Mouse (Mus musculus) cerebellum, adult 9-10 months (tissue): ENCODE results near the gene Tfcp2.
A peak's percentile ranks its signal among the peaks of the same experiment; 100 is the strongest.

Experiments used
- DNase-seq: peaks from one replicate; pipeline ENCODE4 v3.0.0; 2022

The Tfcp2 gene

DNA sequence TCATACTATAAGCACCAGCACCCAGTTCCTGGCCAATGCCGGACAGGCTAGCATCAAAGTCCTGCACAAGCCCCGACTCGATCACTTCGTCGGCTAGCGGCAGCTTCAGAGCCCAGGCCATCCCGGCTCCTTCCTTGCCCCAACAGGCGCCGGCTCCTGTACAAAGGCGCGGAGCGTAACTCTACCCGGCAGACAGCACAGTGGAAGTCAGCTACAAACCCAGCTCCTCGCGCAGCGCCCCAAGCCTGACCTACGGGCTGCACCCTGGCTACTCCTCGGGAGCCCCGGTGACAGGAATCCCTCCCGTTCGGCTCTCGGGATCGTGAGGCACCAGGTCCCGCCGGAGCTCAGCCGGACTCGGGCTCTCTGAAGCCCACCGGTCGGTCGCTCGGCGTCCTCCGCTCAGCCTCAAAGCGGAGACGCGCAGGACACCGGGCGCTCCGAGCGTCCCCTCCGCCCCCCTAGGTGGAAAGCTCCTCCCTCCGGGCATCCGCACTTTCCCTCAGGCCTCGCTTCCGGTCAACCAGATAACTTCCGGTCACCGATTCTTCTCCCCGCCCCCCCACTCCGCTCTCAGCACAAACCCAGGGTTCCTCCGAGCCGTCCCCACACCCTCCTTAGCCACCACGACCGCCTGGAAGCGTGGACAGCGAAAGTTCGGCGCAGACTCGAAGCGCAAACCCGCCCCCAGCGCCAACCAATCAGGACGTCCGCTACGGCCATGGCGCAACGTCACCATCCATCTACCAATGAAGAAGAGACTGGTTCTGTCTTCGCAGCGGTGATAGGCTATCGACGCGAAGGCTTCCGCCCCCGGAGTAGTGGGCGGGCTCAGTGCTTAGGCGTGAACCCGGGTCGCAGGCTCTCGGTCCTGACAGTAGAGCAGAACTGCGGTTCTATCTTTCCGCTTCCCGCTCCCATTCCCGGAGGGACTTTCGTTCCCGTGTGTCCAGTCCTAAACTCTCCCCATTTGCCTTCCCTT lies at the start of gene Tfcp2:
TSS of gene Tfcp2 (minus strand) at position 683 of the 982 bp plus-strand sequence.
- peak; percentile 99 for DNase-seq

DNA sequence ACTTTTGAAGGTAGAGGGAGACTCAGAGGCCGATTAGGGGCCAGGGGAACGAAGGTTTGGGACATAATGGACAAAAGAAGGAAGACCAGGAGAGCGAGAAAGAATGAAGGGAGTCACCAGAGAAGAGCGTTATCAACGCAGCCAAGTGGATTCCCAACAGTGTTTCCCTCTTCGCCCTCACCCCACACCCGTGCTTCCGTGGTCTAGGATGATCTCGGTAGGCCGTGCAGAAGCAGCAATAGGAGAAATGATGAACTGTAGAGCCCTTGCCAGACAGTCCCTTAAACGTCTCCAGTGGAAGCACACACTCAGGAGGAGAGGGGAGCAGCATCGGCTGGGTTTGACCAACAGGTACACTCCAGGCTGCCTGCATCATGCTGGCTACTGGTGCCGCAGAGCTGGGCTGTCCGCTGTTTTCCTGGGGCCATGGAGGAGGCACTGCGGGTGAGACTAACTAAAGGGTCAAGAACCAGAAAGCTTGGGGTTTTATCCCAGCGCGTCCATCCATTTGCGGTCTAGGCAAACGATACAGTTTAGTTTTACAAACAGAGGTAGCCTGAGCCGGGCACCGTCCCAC lies 49.0 kb upstream of the Tfcp2 start:
- DNase-seq = no peak

DNA sequence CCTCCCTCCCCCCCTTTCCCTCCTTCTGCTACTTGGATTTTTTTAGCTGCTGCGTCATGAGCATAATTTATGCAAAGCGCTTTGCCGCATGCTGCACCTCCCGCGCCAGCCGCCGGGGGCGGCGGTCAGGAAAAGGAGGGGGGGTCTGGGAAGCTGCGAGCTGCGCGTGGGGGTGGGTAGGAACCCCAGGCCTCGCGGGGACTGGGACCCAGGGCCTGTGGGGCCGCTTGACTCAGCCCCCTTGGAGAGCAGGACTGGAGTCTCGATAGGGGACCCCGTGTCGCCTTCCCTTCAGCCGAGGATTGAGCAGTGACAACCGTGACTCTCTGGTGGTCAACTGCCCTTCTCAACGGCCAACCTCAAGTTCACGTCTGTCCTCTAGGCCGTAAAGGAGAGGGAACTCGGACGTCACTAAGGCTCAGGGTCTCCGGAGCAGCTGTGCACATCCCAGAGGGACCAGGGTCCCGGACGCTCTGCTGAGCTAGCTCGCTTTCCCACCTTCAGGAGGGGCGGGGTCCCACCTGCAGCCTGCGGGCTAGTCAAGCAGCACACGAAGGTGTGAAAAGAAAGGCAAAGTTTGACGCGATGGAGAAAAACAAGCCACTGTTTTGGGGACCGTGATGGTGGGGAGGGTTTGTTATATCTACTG lies 48.4 kb upstream of the Tfcp2 start:
- DNase-seq = peak; percentile 78

DNA sequence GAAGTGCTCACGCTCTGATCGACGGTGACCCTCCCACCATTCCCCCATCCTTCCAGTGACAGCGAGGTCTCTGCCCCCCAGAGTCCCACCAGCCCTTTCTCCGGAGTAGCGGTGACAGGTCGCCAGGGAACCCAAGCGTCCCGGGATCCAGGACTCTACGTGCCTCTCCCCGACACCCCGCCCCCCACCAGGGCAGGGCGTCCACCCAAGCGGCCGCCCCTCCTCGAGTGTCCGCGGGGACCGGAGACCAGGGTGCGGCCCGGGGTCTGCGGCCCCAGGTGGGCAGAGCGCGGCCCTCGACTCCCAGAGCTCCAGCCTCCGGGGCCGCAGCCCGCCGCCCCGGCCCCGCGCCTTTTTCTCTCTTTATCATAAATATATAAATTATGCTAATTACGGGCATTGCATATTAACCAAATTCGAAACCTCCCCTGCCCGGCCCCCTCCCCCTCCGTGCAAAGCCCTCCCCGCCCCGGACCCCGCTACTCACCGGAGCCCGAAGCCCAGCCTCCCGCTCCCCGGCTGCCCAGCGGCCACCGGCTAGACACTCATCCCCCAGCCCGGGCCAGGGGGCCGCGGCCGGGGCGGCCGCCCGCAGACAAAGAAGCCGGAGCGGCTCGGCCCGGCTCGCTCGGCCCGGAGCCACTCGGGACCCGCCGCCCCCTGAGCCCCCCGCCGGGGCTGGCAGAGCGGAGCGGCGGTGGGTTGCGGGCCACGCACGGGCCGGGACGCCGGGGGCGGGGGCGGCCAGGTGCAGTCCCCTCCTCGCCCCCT lies 47.7 kb upstream of the Tfcp2 start, which contains the start of gene Pou6f1:
TSS of gene Pou6f1 (minus strand) at position 709 of the 771 bp plus-strand sequence.
- peak; percentile 64 for DNase-seq

DNA sequence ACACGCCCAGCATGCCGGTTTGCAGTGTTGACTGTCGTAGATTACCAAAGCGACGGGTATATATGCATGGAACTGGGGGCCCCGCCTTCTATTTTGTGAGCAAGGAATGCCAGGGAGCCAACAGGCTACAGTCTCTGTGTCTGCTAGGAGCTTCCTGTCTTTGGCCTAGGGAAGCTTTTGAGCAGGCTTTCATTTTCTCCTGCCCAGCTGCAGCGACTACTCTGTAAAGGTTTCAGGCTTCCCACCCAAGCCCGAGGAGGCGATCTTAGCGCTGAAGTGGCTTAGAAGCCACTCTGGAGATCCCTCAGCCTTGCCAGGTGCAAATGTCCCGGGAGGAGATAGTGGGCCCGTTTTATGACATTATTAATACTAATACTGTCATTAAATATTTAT lies 47.1 kb upstream of the Tfcp2 start:
- DNase-seq = peak; percentile 62

DNA sequence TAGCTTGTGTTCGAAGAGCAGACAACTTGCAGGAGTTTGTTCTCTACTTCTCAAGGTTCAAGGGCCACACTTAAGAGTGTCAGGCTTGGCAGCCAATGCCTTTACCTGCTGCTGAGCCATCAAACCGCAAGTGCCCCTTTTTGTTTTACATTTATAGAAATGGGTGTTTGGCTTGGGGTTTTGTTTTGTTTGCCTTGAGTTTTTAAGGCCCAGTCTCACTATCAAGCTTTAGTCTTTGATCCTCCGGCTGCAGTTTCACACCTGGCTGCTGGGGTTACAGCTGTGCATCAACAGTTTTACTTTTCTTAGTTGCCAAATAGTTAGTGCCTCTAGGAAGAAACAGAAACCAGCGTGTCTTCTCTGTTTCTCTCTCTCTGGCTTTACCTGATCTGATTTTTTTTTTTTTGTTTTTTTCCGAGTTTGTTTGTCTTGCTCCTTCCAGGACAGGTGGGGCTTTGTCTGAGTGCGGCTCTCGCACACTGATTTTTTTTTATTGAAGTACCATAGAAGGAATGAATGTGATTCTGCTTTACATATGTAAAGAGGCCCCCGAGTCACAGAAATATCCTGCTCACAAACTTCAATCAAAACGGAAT lies 46.6 kb upstream of the Tfcp2 start:
- DNase-seq = no peak

DNA sequence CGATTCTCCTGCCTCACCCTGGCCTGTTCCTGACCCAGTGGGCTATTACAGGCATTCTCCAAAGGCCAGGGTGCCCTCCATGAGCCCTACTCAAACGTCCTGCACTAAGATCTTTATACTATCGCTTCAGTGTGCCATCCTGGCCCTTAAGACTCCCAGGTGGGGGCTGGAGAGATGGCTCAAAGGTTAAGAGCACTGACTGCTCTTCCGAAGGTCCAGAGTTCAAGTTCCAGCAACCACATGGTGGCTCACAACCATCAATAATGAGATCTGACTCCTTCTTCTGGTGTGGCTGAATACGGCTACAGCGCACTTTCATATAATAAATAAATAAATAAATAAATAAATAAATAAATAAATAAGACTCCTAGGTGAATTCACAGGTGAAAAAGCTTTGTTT lies 41.0 kb upstream of the Tfcp2 start:
- no peak for DNase-seq

DNA sequence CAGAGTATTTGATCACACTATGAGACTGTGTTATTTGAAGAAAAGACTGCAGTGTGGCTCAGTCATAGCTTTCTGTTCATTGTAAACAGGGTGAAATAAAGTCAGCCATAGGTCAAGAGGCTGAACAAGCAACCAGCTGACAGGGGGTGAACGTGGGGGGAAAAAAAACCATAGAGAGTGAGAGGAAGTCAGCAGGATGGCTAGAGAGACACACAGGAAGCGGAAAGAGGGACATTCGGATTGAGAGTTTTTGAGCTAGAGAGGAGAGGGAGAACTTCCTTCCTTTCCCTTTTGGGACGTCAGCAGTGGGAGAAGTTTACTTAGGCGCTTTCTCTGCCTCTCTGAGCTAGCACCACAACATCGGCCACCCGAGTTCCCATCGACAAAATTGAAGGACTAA lies 38.6 kb upstream of the Tfcp2 start:
- DNase-seq = no peak

DNA sequence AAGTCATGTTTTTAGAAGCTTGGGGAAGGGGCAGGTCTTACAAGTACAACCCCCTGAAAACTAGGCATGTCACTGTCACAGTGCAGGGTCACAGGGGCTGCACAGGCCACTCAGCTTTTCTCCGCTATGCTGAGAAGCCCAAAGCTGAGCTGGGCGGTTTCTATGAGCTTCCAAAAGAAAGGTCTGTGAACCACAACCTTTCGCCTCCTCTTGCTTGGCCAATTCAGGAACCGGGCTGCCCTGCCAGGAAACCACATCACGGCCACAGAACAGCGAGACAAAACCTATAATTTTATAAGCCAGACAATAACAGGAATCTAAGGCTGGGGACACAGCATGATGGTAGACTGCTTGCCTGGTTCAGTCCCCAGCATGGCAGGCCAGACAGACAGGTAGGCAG lies 36.5 kb upstream of the Tfcp2 start:
- DNase-seq = no peak

DNA sequence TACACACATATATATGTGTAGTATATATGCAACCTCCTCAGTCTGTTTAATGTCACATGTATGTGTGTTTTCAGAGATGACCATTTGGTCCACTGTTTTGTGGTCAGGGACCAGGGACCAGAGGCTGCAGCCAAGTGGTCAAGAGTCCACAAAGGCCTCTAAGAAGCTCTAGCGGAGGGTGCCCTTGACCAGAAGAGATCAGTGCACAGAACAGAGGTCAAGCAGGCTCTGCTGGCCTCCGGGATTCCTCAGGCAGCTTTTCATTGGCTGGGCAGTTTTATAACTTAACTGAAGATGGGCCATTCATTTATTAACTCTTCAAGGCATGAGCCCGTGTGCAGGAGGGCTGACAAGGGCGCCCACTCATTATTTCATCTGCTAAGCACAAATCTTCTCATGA lies 35.4 kb upstream of the Tfcp2 start:
- no peak for DNase-seq

DNA sequence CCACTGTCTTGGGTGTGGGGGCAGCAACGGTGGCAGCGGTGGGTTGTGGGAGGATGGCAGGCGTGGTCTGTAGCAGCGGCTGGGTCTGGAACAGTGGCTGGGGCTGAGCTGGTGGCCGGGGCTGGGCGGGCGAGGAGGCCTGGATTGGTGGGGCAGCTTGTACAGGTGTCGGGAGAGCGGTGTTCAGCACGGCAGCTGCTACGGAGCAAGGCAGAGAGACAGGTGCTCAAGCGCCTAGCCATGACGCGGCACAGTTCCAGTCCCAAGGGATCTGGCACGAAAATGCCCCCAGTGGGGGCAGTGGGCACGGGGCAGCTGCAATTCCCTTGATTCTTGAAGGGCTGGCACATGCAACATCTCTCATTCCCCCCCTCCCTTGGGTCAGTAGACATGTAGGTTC lies 34.1 kb upstream of the Tfcp2 start:
- no peak for DNase-seq

DNA sequence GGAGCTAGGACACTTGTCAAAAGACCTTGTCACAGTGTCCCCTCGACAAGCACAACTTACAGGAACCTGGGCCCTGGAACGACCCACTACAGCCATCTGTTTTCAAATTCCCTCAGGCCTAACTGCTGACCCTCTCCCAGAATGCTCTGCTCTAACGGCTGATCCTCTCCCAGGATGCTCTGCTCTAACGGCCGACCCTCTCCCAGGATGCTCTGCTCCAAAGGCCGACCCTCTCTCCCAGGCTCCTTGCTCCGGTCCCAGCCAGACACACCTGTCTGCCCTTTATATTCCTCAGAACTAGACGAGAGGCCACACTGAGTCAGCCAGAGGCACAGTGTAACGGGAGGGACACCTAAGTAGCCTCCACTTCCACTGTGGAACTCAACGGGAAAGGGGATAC lies 28.3 kb upstream of the Tfcp2 start:
- no peak for DNase-seq

DNA sequence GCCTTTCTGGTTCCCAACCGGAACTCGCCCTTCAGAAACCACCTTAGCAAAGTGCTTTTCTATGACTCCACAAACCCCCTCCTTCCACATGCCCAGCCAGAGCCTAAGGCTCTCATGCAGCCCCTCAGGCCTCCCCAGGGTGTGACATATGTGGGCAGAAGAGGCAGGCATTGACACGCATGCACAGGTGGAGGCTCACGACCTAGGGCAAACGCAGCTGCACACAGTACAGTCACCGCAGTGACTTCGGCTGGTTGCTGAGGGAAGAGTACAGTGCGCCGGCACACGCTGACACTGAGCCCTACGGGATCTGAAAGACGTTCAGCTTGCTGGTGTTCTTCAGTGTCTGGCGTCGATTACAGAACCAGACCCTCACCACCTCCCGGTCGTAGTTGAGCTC lies 26.2 kb upstream of the Tfcp2 start:
- no peak for DNase-seq

DNA sequence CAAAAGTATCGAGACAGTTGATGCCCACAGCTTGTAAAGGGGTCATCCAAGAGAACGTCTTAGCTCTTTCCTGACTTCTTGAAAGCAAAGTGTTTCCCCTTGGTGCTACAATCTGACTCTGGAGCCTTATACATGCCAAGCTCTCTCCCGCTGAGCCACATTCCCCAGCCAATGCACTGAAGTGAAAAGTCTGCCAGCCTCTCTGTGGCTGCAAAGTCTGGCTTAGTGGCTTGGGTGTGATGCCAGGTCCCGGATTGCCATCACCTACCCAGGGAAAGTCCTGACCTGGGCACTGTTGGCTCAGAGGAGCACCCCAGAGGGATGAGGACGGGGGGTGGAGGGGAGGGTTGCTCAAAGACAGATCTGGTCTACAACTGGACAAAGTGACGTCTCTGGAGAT lies 25.0 kb upstream of the Tfcp2 start:
- no peak for DNase-seq

DNA sequence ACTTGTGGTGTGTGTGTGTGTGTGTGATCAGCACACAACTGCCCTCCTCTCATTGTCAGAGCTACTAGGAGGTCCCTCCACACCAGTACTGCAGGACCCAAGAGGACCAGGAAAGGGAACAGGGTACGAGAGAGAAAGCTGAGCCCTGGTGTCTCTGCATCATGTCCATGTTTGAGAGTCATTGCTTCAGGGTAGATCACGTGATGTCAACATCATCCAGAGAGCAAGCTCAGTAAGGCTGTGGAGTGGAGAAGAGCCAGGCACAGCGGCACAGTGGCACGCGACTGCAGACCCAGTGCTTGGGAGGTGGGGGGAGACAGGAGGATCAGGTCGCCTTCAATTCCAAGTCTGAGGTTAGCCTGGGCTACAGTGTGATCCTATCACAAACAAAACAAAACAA lies 24.6 kb upstream of the Tfcp2 start:
- no peak for DNase-seq

DNA sequence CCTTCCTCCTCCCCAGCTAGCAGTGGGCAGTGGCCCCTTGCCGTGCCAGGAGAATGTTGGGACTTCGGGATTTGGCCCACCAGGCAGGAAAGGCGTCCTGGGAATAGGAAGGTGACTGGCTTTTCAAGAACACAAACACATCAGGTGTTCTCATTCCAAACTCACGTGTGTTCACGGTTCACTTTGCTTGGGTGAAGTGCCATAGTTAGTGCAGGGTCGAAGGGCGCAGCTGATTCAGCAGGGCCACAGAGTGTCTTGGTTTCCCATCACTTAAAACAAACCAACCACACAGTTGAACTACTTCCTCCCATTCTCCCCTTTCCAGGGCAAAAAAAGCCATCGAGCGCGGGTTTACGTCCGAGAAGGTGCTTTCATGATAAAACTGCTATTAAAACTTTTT lies 23.6 kb upstream of the Tfcp2 start:
- DNase-seq = no peak

DNA sequence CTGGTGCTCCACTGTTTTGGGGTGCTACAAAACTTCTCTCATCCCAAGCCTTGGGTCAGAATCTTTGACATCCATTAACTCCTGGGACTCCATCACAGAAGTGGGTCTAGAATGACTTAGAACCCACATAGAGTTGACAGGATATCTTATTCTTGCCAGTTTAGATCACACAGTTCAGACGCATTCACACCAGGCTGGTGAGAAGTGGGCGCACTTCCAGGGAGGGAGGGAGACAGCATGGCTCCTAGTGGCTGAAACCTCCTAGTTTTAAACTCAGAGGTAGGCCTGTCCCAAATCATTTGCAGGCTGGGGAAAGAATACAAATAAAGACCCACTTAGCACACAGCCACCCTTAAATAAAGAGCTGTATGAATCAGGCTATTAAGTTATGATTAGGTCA lies 22.6 kb upstream of the Tfcp2 start:
- DNase-seq = no peak

DNA sequence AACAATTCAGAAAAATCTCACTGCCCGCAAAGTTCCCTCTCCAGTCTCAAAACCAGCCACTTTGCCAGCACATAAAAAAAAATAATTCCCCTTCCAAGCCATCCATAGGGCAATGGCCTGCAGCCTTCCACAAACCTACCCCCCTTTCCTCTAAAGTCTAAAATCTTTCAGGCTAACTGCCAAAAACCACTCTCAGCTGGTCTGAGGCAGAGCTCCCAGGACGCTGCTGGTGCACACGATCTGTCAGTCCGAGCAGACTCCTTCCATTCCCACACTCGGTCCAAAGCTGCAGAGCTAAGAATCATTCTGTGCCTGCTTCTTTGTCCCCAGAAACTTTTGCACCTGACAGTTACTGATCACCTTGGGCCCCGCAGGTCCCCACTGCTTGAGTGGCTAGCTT lies 22.1 kb upstream of the Tfcp2 start:
- DNase-seq = no peak

DNA sequence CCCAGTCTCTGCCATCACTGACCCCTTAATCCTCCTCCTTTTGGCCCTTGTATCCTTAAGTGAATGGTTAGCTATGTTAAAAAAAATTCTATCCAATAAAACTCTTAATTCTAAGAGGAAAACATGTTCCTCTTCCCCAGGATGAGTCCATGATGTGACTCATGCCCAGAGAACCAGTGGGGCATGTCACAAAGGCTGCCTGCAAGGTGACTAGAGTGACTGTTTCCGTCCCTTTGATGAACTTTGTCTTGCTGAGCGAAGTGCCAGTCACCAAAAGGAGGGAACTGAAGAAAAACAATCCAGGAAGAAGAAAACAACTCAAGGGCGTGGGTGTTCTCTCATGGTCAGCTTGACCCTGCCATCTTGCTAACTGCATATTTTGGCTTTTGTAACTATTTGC lies 17.4 kb upstream of the Tfcp2 start:
- no peak for DNase-seq

DNA sequence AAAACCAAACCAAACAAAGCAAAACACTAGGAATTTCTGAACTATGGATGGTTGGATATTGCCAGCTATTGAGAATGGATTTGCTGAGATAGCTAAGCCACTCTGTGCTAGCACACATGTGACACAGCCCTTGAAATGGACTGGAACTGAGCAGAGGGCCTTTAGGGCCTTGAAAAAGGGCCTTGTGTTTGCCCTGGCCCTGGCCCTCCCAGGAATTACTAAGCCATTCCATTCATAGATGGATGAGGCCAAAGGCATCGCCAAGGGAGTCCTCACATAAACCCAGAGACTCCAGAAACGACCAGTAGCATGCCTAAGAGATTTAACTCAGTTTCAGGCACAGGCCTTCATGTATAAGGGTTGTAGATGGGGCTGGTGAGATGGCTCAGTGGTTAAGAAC lies 14.7 kb upstream of the Tfcp2 start:
- no peak for DNase-seq

DNA sequence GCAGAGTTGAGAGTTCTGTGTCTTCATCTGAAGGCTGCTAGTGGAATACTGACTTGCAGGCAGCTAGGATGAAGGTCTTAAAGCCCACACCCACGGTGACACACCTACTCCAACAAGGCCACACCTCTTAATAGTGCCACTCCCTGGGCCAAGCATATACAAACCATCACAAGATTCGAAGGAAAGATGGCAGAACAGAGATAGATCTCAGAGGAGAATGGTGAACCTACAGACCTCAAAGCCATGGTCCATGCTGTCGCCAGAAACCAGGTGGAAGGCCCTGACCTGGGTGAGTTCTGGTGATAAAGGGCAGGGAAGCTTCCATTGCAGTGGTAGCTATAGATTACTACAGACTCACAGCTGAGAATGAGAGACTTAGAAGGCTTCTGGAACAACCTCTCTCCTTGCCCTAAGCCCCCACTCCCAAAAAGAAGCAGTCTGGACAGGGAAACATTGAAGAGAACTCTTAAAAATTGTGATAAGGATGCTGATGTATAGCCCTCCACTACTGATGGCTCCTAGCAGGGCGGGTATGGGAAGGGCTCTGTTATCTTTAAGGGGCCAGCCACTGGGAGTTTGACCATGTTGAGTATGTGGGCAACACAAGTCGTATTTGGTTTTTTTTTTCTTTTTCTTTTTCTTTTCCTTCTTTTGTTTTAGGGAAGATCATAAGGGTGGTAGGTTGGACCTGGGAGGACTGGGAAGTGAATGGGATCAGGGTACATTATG lies 6.1 kb upstream of the Tfcp2 start:
- no peak for DNase-seq

DNA sequence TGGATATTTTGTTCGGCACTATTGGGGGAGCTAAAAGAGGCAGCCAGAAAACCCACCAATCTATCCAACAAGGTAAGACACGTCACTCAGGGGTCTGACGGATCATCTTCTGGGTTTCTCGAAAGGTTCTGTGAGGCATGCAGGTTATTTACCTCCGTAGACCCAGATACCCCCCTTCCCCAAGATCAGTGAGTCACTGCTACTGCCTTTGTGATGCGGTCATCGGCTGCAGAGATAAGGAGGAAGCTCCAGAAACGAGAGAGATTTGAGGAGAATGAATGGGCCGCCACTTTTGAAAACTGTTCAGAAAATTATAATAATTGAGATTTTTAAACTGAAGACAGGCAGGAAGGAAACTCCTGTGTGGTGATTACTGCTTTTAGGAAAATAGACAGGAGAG lies 4.6 kb upstream of the Tfcp2 start:
- DNase-seq = no peak
